Mouse (Mus musculus): ENCODE measurements around the gene Wdr93.

DNA sequence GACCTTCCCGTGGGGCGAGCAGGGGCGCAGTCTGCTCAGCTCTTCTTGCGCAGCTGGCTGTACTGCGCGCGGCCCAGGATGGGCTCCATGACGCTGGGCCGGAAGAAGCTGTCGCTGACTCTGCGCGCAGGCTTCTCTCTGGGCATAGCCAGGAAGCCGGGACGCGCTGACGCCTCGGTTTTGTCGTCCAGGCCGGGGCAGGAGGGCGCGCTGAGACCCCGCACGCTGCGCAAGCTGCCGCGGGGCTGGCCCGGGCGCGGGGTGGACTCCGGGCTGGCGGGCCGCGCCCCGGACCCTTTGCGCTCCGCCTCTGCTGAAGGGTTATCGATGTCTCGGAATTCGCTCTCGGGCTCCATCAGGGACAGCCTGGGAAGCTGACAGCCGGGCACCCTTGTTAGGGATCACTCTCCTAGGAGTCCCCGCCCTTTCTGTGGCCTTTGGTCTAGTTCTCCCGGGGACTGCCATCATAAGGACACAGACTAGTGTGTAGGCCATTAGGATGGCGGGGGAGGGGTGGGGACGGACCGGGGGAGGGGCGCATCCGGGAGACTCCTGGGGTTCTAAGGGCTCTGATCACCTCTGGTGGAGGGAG, 21.5 kb upstream of the Wdr93 start:
- TF ChIP-seq POLR2A (IDR thresholded peaks at IDR 0.05; ENCODE audit: insufficient read length, low read depth) (peak; percentile 20), MYOG (IDR thresholded peaks at IDR 0.05; ENCODE audit: control insufficient read depth in 1 of 3, insufficient read depth in 1 of 3, insufficient read length in 2 of 3, low read depth in 2 of 3) (no peak), POLR2AphosphoS2 (IDR thresholded peaks at IDR 0.05; ENCODE audit: insufficient read length, low read depth) (no peak), CEBPB (IDR thresholded peaks at IDR 0.05; ENCODE audit: insufficient read depth, poor library complexity, severe bottlenecking) (no peak), MYOD1 (IDR thresholded peaks at IDR 0.05; ENCODE audit: control insufficient read depth in 1 of 3, insufficient read length in 2 of 3, low read depth in 2 of 3) (no peak), MAX (IDR thresholded peaks at IDR 0.05; ENCODE audit: low read depth) (no peak), USF1 (IDR thresholded peaks at IDR 0.05; ENCODE audit: low read depth) (no peak), TCF12 (IDR thresholded peaks at IDR 0.05; ENCODE audit: insufficient read depth, poor library complexity, severe bottlenecking) (no peak), E2F4 (IDR thresholded peaks at IDR 0.05; ENCODE audit: insufficient read depth) (no peak), SRF (IDR thresholded peaks at IDR 0.05; ENCODE audit: control insufficient read depth, insufficient read length, low read depth) (no peak), REST (IDR thresholded peaks at IDR 0.05; ENCODE audit: insufficient read depth, insufficient read length) (no peak)

All from myocyte (in vitro differentiated cells).